Mouse (Mus musculus): Measurements from ENCODE around the gene Inka1.

The Inka1 gene

GRCm38 (mm10) chr9:107984052-107984753 is 1.5 kb downstream of the Inka1 start:
- DNase-seq (ENCODE audit: low spot score): no peak

GRCm38 (mm10) chr9:107983421-107983890 is 2.2 kb downstream of the Inka1 start:
- peak; percentile 40 for DNase-seq (ENCODE audit: low spot score)

GRCm38 (mm10) chr9:107982681-107983346 is 2.9 kb downstream of the Inka1 start, which contains the start of gene Gm20661:
Gene Gm20661, plus strand, starts transcription at chr9:107983058.
- DNase-seq (ENCODE audit: low spot score): no peak

- no peak for DNase-seq (ENCODE audit: low spot score)
These were observed 3.7 kb downstream of the Inka1 start for GRCm38 (mm10) chr9:107981684-107982605.

GRCm38 (mm10) chr9:107978815-107979214 is 6.9 kb downstream of the Inka1 start:
- DNase-seq (ENCODE audit: low spot score): no peak

GRCm38 (mm10) chr9:107975399-107976386 is 10.0 kb downstream of the Inka1 start, which contains the start of gene Uba7:
Gene Uba7, plus strand, starts transcription at chr9:107975505.
- DNase-seq (ENCODE audit: low spot score): peak; percentile 24

- DNase-seq (ENCODE audit: low spot score): no peak
These were observed 11.0 kb downstream of the Inka1 start for GRCm38 (mm10) chr9:107974491-107975171.

- DNase-seq (ENCODE audit: low spot score): no peak
These were observed 13.8 kb downstream of the Inka1 start for GRCm38 (mm10) chr9:107971690-107972541.

GRCm38 (mm10) chr9:107970311-107970710 is 15.4 kb downstream of the Inka1 start:
- DNase-seq (ENCODE audit: low spot score): no peak

- DNase-seq (ENCODE audit: low spot score): no peak
These were observed 17.1 kb downstream of the Inka1 start for GRCm38 (mm10) chr9:107968531-107968930.

- DNase-seq (ENCODE audit: low spot score): no peak
These were observed 18.2 kb downstream of the Inka1 start for GRCm38 (mm10) chr9:107967437-107967836.

GRCm38 (mm10) chr9:107966676-107967075 is 19.0 kb downstream of the Inka1 start:
- DNase-seq (ENCODE audit: low spot score): no peak

- no peak for DNase-seq (ENCODE audit: low spot score)
These were observed 21.0 kb downstream of the Inka1 start for GRCm38 (mm10) chr9:107964681-107965080.

- peak; percentile 44 for DNase-seq (ENCODE audit: low spot score)
These were observed 22.0 kb downstream of the Inka1 start for GRCm38 (mm10) chr9:107963700-107964099.

- DNase-seq (ENCODE audit: low spot score): no peak
These were observed 22.8 kb downstream of the Inka1 start for GRCm38 (mm10) chr9:107962916-107963315.

- DNase-seq (ENCODE audit: low spot score): no peak
These were observed 23.8 kb downstream of the Inka1 start for GRCm38 (mm10) chr9:107961881-107962280.

- no peak for DNase-seq (ENCODE audit: low spot score)
These were observed 24.3 kb downstream of the Inka1 start for GRCm38 (mm10) chr9:107961351-107961762.

GRCm38 (mm10) chr9:107960928-107961327 is 24.8 kb downstream of the Inka1 start:
- DNase-seq (ENCODE audit: low spot score): no peak

GRCm38 (mm10) chr9:107959896-107960295 is 25.8 kb downstream of the Inka1 start:
- no peak for DNase-seq (ENCODE audit: low spot score)

Data from ovary, adult 18-20 months (tissue).